In the genomic region with DNA sequence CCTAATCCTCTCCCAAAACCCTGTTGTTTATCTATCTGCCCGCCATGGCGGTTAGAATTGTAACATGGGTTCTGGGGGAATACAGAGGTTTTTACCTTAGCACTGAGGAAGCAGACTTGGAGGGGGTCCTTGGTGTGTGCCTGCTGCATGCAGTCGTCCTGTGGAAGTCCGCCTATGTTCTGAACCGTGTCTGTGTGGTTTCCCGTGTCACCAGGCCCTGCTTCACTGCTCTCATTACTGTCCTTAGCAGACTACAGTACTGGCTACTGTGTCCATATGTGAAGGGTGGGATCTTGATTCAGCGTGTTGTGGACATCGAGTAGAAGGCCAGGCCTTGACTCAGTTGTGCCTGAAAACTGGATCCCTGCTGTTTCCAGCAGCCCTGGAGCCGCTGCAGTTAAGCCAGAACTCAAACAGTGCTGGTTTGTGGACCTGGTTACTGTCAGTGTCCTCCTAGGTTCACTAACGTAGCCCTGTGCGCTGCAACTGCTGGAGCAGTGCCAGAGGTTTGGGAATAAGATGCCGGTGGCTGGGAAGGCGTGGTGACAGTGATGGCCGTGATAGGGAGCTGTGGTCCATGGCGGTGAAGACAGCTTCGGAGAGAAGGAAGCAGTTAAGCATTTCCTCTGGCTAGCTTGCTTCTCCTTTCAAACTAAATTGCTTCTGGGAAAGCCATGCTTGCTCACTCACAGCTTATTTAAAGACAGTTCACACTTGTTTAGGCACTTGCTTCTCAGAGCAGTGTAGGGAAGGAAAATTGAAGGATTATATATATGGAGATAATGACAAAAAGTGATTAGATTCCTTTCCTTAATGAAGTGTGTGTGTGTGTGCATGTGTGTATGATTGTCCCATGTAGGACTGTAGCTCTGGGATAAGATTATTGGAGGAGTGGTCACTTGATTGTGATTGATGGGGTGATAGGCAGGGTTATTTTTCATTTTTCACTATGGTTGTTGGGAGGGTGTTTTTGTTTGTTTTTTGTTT, we compare ENCODE assay signal across 8 mouse cellular contexts. TPM values are rescaled to one million over a fixed set of nuclear protein-coding genes. Genes with fewer than 3 reads are reported as not detected.
DNase-seq lines count a peak whose midpoint lies in the region; ATAC-seq and TF ChIP-seq lines count a peak whose summit lies in the region.

No protein-coding gene starts in this region.

- H3K4me2 ChIP-seq in heart, embryonic 12.5 days: peak overlapping the region; percentile 44

- H3K9me3 ChIP-seq in heart, embryonic 12.5 days (replicated peaks): no peaks in the 10 kb centered on the region

- DNase-seq in embryo, embryonic 10.5 days (ENCODE audit: low spot score): peak; percentile 40
- DNase-seq in embryo, embryonic 9.5 days (ENCODE audit: extremely low spot score): no peak
- DNase-seq in brain, embryonic 14.5 days (ENCODE audit: low read depth): peak; percentile 37
- peak; percentile 69 for DNase-seq in kidney, postnatal 10 days
- no peak for DNase-seq in frontal cortex, postnatal 10 days (ENCODE audit: low spot score in 2 of 2)
- DNase-seq in layer of hippocampus, adult 18-20 months (ENCODE audit: low spot score in 2 of 2): no peak

- TF ChIP-seq POLR2A in brain, embryonic 14.5 days (IDR thresholded peaks at IDR 0.05; ENCODE audit: borderline replicate concordance, extremely low read depth, insufficient read depth, insufficient read length, poor library complexity, severe bottlenecking): no peak

- H3K36me3 ChIP-seq in heart, embryonic 12.5 days: no peaks in the 10 kb centered on the region

- 13% methylated on average over 16 of the region's 16 CpGs for WGBS in heart, embryonic 12.5 days

- peak overlapping the region; percentile 60; the same call in 1 of the 2 replicates for H3K9ac ChIP-seq in heart, embryonic 12.5 days

- peaks cover 79% of the 10 kb centered on the region for H3K4me1 ChIP-seq in heart, embryonic 12.5 days (replicated peaks)

- H3K4me3 ChIP-seq in heart, embryonic 12.5 days: no peak overlapping the region

- ATAC-seq in heart, embryonic 12.5 days (ENCODE audit: insufficient number of reproducible peaks, low FRiP score): peak; percentile 64; the same call in 1 of the 2 replicates
- peak; percentile 72 for ATAC-seq in megakaryocyte-erythroid progenitor cell, adult 5-6 weeks (replicated peaks; ENCODE audit: low FRiP score, low TSS enrichment, poor library complexity, severe bottlenecking)

- H3K27ac ChIP-seq in heart, embryonic 12.5 days (ENCODE audit: poor library complexity, severe bottlenecking): peak overlapping the region; percentile 55

- no peak for TF ChIP-seq CTCF in brain, embryonic 14.5 days (IDR thresholded peaks at IDR 0.05; ENCODE audit: borderline replicate concordance, extremely low read depth, insufficient read depth, insufficient read length)

- H3K27me3 ChIP-seq in heart, embryonic 12.5 days (replicated peaks): no peaks in the 10 kb centered on the region

RNA-seq across cellular contexts. Expression of gene Ryk, which starts 6.4 kb away (rescaled TPM):
- 50.4 and 53.0 TPM in 2 replicates for polyA plus RNA-seq in brain, embryonic 14.5 days (2012; rRNA removed)
- 14.5 and 15.2 TPM in 2 replicates for polyA plus RNA-seq in heart, embryonic 12.5 days (2016; fragmentation: Nextera tagmentation; extraction: Ambion mirVana)
- total RNA-seq in megakaryocyte-erythroid progenitor cell, adult 5-6 weeks (2014; fragmentation: Nextera tagmentation): 17.0 and 17.5 TPM in 2 replicates
- total RNA-seq in megakaryocyte-erythroid progenitor cell, adult 5-6 weeks (2017): 13.8 and 23.8 TPM in 2 replicates
- 10 to 100 TPM; 41.2 to 42.7 TPM for total RNA-seq in layer of hippocampus, adult 18-20 months (2021)

Comparison
In these comparisons a context has a peak if more than half of its experiments do, and no peak if none do; other contexts are left out.
1. DNase-seq: peak in embryo, embryonic 10.5 days (single experiment), brain, embryonic 14.5 days (single experiment) and kidney, postnatal 10 days (single experiment); none in embryo, embryonic 9.5 days (single experiment), frontal cortex, postnatal 10 days (0 of 2) and layer of hippocampus, adult 18-20 months (0 of 2).